Mouse (Mus musculus): ENCODE results near the gene Chst4. TPM values are rescaled to one million over a fixed set of nuclear protein-coding genes. Genes with fewer than 3 reads are reported as not detected.
A peak's percentile ranks its signal among the peaks of the same experiment; 100 is the strongest.

Gene Chst4
- polyA plus RNA-seq, 1 experiment from 2014 or later: not detected

DNA sequence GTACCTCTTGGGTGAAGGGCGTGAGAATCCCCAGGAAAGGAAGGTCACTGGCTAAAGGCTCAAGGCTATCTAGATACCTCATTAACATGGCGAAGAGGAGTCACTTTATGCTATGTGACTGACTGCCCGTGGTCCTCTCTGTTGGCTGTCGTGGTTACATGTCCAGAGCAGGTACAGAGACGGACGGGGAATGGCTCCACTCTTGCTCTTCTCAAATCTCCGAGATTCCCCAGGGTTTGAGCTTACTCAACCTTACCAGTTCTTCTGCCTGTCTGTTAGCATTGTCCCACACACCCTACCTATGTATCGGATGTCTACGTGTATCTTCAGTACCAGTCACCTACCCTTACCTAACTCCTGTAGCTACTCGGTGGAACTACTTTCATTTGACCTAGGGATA, 39.6 kb downstream of the Chst4 start:
- Histone ChIP-seq H3K27ac (no peak overlapping the region), H3K27me3 (replicated peaks) (no peaks in the 10 kb centered on the region), H3K36me3 (no peaks in the 10 kb centered on the region), H3K9ac (no peak overlapping the region), H3K4me2 (replicated peaks) (no peak overlapping the region), H3K9me3 (no peaks in the 10 kb centered on the region), H3K4me1 (no peaks in the 10 kb centered on the region), H3K4me3 (no peak overlapping the region)
- no peak for ATAC-seq (ENCODE audit: low FRiP score, low read depth)
- WGBS: 89% methylated on average over 10 of the region's 10 CpGs

DNA sequence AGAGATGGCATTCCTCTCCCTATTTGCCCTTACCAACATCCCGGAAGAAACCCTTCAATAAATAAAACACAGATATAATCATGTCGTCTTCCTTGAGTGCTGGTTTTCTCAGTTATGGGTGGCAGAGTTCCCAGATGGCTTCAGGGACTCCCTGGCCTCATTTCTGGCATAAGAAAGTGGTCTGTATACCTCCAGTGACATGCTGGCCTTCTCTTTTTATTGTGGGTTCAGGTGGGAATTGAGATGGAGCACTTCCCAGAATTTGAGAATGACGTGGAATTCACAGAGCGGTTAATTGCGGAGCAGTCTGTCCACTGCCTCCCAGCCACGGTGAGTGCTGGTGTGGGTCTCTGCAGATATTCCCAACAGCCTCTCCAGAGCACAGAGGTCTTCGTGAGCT, 41.5 kb downstream of the Chst4 start:
- Histone ChIP-seq H3K4me3 (no peak overlapping the region), H3K27me3 (replicated peaks) (no peaks in the 10 kb centered on the region), H3K9ac (no peak overlapping the region), H3K4me1 (no peaks in the 10 kb centered on the region), H3K36me3 (no peaks in the 10 kb centered on the region), H3K27ac (no peak overlapping the region), H3K4me2 (replicated peaks) (no peak overlapping the region), H3K9me3 (no peaks in the 10 kb centered on the region)
- WGBS: 81% methylated on average over 7 of the region's 7 CpGs
- no peak for ATAC-seq (ENCODE audit: low FRiP score, low read depth)

DNA sequence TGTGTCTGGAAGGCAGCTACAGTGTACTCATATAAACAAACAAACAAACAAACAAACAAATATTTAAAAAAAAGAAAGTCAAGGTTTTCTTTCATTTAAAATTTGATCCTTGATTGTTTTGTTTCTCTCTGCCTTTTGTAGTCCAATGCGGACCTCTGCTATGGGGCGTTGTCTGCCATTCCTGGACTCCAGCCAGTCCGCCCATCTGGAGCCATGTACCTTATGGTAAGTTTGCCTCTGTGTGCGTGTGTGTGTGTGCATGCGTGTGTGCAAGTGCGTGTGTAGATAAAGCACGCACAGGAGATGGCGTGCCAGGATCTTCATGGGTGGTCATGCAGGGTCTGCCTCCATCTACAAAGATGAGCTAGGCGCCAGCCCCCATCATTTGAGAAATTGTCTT, 42.2 kb downstream of the Chst4 start:
- 91% methylated on average over 9 of the region's 9 CpGs for WGBS
- no peaks in the 10 kb centered on the region for H3K4me1 ChIP-seq

DNA sequence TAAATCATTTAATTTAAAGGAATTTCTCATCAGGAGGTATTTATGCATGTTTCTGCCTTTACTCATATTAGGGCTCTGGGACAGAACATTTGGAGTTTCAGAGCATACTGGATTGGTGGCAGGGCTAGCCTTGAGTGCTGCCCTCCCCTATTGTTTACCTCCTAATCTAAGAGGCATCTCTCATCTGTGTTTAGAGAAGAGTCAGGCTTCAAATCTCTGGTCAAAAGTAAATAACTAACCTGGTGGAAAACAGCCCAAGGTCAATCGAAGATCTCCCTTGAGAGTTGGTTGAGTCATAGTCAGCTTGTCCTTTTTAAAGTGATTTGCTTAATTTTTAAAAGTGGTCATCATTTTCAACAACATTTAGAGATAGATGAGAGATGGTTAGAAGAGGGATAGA, 46.6 kb downstream of the Chst4 start:
- ATAC-seq (ENCODE audit: low FRiP score, low read depth): no peak
- Histone ChIP-seq H3K36me3 (no peaks in the 10 kb centered on the region), H3K4me3 (no peak overlapping the region), H3K9ac (no peak overlapping the region), H3K4me1 (no peaks in the 10 kb centered on the region), H3K27ac (no peak overlapping the region), H3K9me3 (no peaks in the 10 kb centered on the region), H3K27me3 (replicated peaks) (no peaks in the 10 kb centered on the region), H3K4me2 (replicated peaks) (no peak overlapping the region)
- WGBS: 83% methylated on average over 1 of the region's 1 CpGs

More for the DNA sequence above, 42.2 kb downstream of the Chst4 start:
- H3K27ac ChIP-seq: no peak overlapping the region
- no peak overlapping the region for H3K9ac ChIP-seq
- no peak overlapping the region for H3K4me2 ChIP-seq (replicated peaks)
- ATAC-seq (ENCODE audit: low FRiP score, low read depth): no peak
- H3K27me3 ChIP-seq (replicated peaks): no peaks in the 10 kb centered on the region
- H3K36me3 ChIP-seq: no peaks in the 10 kb centered on the region
- no peak overlapping the region for H3K4me3 ChIP-seq
- no peaks in the 10 kb centered on the region for H3K9me3 ChIP-seq

DNA sequence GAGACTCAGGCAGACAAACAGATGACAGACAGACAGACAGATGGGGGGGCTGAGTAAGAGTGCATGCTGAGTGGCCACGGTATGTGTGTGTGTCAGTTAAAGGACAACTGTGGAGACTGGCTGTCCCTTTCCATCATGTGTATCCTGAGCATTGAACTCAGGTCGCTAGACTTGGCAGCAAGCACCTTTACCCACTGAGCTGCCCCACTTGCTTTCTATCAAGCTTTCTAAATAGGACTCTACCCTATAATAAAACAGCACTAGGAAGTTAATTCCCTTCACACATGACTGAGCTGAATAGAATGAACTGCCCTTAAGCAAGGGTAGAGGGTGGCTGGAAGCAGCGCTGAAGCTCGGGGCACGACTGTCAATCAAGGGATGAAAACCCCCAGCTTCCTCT, 47.4 kb downstream of the Chst4 start:
- no peak overlapping the region for H3K4me2 ChIP-seq (replicated peaks)
- H3K4me3 ChIP-seq: no peak overlapping the region
- no peaks in the 10 kb centered on the region for H3K4me1 ChIP-seq
- no peak for ATAC-seq (ENCODE audit: low FRiP score, low read depth)
- no peak overlapping the region for H3K9ac ChIP-seq
- WGBS: 74% methylated on average over 5 of the region's 5 CpGs
- no peaks in the 10 kb centered on the region for H3K9me3 ChIP-seq
- H3K27ac ChIP-seq: no peak overlapping the region
- H3K27me3 ChIP-seq (replicated peaks): no peaks in the 10 kb centered on the region
- H3K36me3 ChIP-seq: no peaks in the 10 kb centered on the region

DNA sequence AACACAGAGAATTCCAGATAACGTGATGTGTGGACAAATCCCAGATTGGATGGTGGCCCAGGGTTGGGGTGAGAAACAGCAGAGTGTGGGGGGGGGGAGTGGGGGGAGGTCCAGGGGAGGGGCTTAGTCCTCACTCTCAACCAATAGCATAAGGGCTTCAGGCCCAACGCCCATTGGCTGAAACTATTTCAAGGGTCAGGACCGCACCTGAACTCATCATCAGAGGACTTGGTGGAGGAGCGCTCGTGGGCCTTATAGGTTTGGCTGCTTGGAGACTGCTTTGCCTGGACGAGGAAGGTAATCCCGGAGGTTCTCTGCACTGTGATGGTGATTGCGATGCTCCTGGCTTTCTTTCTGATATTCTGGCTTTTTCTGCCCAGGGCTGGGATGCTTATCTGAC, 49.3 kb downstream of the Chst4 start, which contains the start of gene Tat:
Gene Tat, plus strand, starts transcription at position 214 of the 400 bp plus-strand sequence.
- Histone ChIP-seq H3K9me3 (no peaks in the 10 kb centered on the region), H3K27ac (no peak within 1 kb of the TSS), H3K36me3 (no peaks in the 10 kb centered on the region), H3K4me3 (no peak within 1 kb of the TSS), H3K27me3 (replicated peaks) (no peaks in the 10 kb centered on the region), H3K4me1 (no peaks in the 10 kb centered on the region), H3K9ac (no peak within 1 kb of the TSS), H3K4me2 (replicated peaks) (no peak within 1 kb of the TSS)
- no peak for ATAC-seq (ENCODE audit: low FRiP score, low read depth)
- WGBS: 85% methylated on average over 8 of the region's 8 CpGs

DNA sequence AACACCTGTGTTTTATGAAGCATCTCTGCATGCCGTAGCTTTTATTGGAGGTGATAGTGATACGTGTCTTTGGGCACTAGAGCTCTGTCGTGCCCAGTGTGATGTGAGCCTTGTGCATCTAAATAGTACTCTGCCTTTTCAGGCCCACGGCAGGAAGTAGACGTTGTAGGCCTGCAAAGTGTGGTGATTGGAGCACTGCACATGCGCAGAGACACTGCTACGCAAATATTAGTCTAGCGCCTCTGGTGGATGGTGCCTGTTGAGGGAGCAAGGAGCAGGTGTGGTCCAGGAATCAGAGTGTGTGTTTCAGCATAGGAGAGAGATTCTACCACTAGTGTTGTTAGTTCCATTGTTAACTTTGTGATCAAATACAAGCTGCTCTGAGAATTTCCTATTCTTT, 50.4 kb downstream of the Chst4 start:
- no peak overlapping the region for H3K4me3 ChIP-seq
- no peak overlapping the region for H3K27ac ChIP-seq
- no peaks in the 10 kb centered on the region for H3K27me3 ChIP-seq (replicated peaks)
- H3K4me1 ChIP-seq: 0 out of 2 replicates have a peak, but pooled peaks cover 4% of the 10 kb centered on the region
- H3K4me2 ChIP-seq (replicated peaks): no peak overlapping the region
- no peak for ATAC-seq (ENCODE audit: low FRiP score, low read depth)
- no peak overlapping the region for H3K9ac ChIP-seq
- no peaks in the 10 kb centered on the region for H3K36me3 ChIP-seq
- H3K9me3 ChIP-seq: no peaks in the 10 kb centered on the region
- WGBS: 90% methylated on average over 8 of the region's 8 CpGs

DNA sequence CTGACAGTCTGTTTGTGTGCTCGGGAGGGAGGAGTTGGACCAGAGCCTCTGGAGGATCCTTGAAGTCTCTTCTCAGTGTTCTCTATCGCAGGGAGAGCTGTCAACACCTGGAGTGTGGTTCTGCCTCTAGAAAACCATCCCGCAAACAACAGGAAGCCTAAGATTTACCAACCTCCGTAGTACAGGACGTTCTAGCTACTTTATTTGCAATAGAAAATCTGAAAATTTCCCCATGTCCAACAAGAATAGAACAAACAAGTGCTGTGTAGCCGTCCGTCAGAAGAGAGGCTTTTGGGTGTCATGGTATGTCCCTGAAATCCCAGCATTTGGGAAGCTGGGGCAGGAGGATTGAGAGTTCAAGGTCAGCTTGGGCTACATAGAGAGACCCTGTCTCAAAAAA, 51.8 kb downstream of the Chst4 start:
- Histone ChIP-seq H3K27me3 (replicated peaks) (no peaks in the 10 kb centered on the region), H3K4me1 (peaks cover 4% of the 10 kb centered on the region; the same call in 1 of the 2 replicates), H3K27ac (no peak overlapping the region), H3K4me2 (replicated peaks) (no peak overlapping the region), H3K4me3 (no peak overlapping the region), H3K9ac (no peak overlapping the region), H3K36me3 (no peaks in the 10 kb centered on the region), H3K9me3 (no peaks in the 10 kb centered on the region)
- WGBS: 90% methylated on average over 7 of the region's 7 CpGs
- no peak for ATAC-seq (ENCODE audit: low FRiP score, low read depth)

DNA sequence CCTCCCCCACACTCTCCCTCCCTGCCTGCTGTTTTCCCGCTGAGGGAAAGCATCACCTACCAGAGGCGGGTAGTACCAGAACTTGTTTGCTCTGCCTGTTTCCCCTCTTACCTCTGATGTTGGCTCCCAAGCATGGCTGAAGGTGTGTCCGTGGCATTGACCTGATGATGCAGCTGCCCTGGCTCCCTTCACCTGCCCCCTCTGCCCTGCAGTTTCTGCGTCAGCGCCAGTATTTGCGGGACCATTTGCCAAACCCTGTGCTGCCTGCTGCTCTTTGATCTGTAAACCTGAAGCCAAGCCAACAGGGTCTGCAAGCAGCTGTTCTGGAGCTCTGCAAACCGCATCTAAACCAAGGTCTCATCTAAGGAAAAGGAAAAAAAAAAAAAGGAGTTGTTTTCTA, 53.2 kb downstream of the Chst4 start:
- H3K36me3 ChIP-seq: no peaks in the 10 kb centered on the region
- no peak overlapping the region for H3K9ac ChIP-seq
- no peak overlapping the region for H3K4me3 ChIP-seq
- H3K9me3 ChIP-seq: no peaks in the 10 kb centered on the region
- no peaks in the 10 kb centered on the region for H3K27me3 ChIP-seq (replicated peaks)
- H3K27ac ChIP-seq: no peak overlapping the region
- WGBS: 78% methylated on average over 7 of the region's 7 CpGs
- peaks cover 4% of the 10 kb centered on the region; the same call in 1 of the 2 replicates for H3K4me1 ChIP-seq
- no peak for ATAC-seq (ENCODE audit: low FRiP score, low read depth)
- H3K4me2 ChIP-seq (replicated peaks): no peak overlapping the region

DNA sequence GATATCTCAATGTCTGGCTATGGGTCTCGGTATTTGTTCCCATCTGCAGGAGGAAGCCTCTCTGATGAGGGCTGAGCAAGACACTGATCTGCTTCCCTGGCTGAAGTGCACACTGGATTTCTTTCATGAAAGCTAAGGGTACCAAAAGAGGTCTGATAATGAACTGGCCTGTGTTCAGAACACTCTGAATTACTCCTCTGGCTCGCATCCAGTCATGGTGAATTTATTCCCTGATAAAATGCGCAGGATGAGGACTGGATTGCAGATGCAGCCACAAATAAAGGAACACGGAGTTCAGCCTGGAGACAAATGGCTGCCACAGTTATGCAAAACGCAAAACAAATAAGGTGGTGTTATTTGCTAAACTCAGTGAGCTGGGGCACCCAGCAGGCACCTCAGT, 55.6 kb downstream of the Chst4 start:
- H3K9ac ChIP-seq: no peak overlapping the region
- H3K4me2 ChIP-seq (replicated peaks): no peak overlapping the region
- H3K27me3 ChIP-seq (replicated peaks): no peaks in the 10 kb centered on the region; the same call in 1 of the 2 replicates
- H3K27ac ChIP-seq: no peak overlapping the region
- peaks cover 4% of the 10 kb centered on the region; the same call in 1 of the 2 replicates for H3K4me1 ChIP-seq
- WGBS: 17% methylated on average over 5 of the region's 5 CpGs
- ATAC-seq (ENCODE audit: low FRiP score, low read depth): 0 out of 2 replicates have a peak, but pooled peaks have one; percentile 29
- H3K9me3 ChIP-seq: no peaks in the 10 kb centered on the region
- no peak overlapping the region for H3K4me3 ChIP-seq
- H3K36me3 ChIP-seq: no peaks in the 10 kb centered on the region

DNA sequence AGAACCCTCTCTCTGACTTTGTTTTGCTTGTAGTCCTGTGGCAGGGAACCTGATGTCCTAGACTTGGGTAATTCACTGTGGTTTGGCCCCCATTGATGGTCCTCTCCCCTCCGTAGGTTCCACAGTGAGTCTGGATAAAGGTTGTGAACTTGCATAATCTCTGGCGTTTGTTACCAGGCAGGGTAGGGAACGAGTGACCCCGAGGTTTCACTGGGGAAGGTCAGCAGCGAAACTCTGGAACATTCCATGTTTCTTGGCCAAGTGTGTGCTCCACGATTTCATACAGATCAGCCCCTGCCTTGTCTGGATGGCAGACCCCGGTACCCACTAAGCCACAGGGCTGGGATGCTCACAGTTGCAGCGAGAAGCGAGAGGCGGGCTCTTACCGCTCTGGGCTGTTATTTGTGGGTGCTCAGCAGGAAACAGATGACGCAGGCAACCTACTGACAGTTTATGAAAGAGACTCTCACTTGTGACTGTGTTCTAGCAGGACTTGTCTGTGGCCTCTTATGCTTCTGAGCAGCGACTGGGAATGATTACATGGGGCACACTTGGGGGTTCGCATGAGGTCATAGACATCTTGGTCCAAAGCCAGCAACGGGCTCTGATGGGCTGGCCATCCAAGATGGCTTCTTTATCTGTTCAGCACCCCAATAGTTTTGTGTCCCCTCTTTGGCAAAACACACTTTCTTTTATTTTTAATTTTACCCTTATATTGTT, 57.0 kb downstream of the Chst4 start:
- H3K4me3 ChIP-seq: no peak overlapping the region
- no peaks in the 10 kb centered on the region for H3K36me3 ChIP-seq
- H3K27ac ChIP-seq: no peak overlapping the region
- H3K27me3 ChIP-seq (replicated peaks): no peaks in the 10 kb centered on the region; the same call in 1 of the 2 replicates
- H3K4me1 ChIP-seq: peaks cover 4% of the 10 kb centered on the region; the same call in 1 of the 2 replicates
- no peaks in the 10 kb centered on the region for H3K9me3 ChIP-seq
- no peak overlapping the region for H3K4me2 ChIP-seq (replicated peaks)
- ATAC-seq (ENCODE audit: low FRiP score, low read depth): no peak
- 74% methylated on average over 15 of the region's 15 CpGs for WGBS
- H3K9ac ChIP-seq: no peak overlapping the region

DNA sequence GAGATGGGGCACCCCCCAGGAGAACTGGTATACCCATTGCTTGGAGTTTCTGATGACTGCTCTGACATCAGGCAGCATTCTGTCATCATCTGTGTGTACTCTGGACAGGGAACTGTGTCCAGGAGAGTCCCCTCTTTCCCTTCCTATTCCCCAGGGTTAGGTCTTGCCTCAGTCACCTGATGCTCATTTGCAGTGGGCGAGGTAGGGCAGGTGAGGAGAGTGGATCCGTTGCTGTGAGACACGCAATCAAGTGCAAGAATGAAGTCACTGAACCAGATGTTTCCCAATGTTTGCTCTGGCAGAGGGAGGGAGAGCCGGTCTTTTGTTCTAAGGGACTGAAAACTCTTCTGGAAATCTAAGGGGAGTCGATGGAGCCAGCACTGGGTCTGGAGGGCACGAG, 60.2 kb downstream of the Chst4 start:
- Histone ChIP-seq H3K27me3 (replicated peaks) (no peaks in the 10 kb centered on the region; the same call in 1 of the 2 replicates), H3K27ac (no peak overlapping the region), H3K4me2 (replicated peaks) (no peak overlapping the region), H3K4me3 (no peak overlapping the region), H3K36me3 (no peaks in the 10 kb centered on the region), H3K4me1 (peaks cover 2% of the 10 kb centered on the region; the same call in 1 of the 2 replicates), H3K9ac (no peak overlapping the region), H3K9me3 (peaks cover 9% of the 10 kb centered on the region; the same call in 1 of the 2 replicates)
- WGBS: 77% methylated on average over 6 of the region's 6 CpGs
- ATAC-seq (ENCODE audit: low FRiP score, low read depth): no peak

All from neural tube, embryonic 12.5 days (tissue).